Mouse (Mus musculus): ENCODE measurements around the gene Olfr292. TPM values are rescaled to one million over a fixed set of nuclear protein-coding genes. Genes with fewer than 3 reads are reported as not detected.

Gene Olfr292
- not detected in 2 replicates for polyA plus RNA-seq (2015; fragmentation: Nextera tagmentation; extraction: Ambion mirVana)

DNA sequence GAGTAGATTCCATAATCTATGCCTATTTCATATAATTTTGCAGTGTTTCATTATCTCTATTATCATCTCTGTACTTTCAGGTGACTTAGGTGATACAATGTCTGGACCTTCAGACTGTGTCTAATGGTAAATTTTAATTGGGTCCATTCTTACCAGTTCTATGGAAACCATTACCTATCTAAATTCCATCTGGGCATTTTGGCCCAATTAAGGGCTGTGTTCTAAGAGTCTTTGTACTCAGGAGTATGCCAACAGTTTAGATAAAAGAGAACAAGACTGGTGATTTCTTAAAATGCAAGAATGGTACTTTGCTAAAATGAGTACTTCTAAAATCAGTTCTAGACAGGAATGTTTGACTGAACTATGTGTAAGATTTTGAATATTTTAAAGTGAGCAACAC, at the start of gene Olfr292:
Olfr292 (plus strand) TSS at position 301 of the 400 bp plus-strand sequence.
- Histone ChIP-seq H3K4me2 (ENCODE audit: low read depth, low read length) (no peak within 1 kb of the TSS), H3K9ac (ENCODE audit: low read length) (no peak within 1 kb of the TSS), H3K27ac (ENCODE audit: low read length) (no peak within 1 kb of the TSS), H3K4me3 (replicated peaks; ENCODE audit: low read length) (no peak within 1 kb of the TSS), H3K27me3 (ENCODE audit: control insufficient read depth, insufficient read depth, low read length) (no peaks in the 10 kb centered on the region), H3K9me3 (replicated peaks; ENCODE audit: control insufficient read depth, low read length) (no peaks in the 10 kb centered on the region), H3K4me1 (ENCODE audit: control insufficient read depth, insufficient read depth, low read length) (no peaks in the 10 kb centered on the region), H3K36me3 (ENCODE audit: control insufficient read depth, insufficient read depth, low read length) (no peaks in the 10 kb centered on the region)
- no peak for ATAC-seq (ENCODE audit: insufficient read depth, low FRiP score)

- ATAC-seq (ENCODE audit: insufficient read depth, low FRiP score): no peak
- no peaks in the 10 kb centered on the region for H3K27me3 ChIP-seq (ENCODE audit: control insufficient read depth, insufficient read depth, low read length)
- H3K4me1 ChIP-seq (ENCODE audit: control insufficient read depth, insufficient read depth, low read length): no peaks in the 10 kb centered on the region
- no peak within 1 kb of the TSS for H3K4me2 ChIP-seq (ENCODE audit: low read depth, low read length)
- 89% methylated on average over 4 of the region's 4 CpGs for WGBS
- H3K36me3 ChIP-seq (ENCODE audit: control insufficient read depth, insufficient read depth, low read length): no peaks in the 10 kb centered on the region
- no peak within 1 kb of the TSS for H3K9ac ChIP-seq (ENCODE audit: low read length)
- no peaks in the 10 kb centered on the region for H3K9me3 ChIP-seq (replicated peaks; ENCODE audit: control insufficient read depth, low read length)
- no peak within 1 kb of the TSS for H3K4me3 ChIP-seq (replicated peaks; ENCODE audit: low read length)
- H3K27ac ChIP-seq (ENCODE audit: low read length): no peak within 1 kb of the TSS
Measured at GRCm38 (mm10) chr7:86648761-86649160, 39.4 kb upstream of the Olfr292 start, which contains the start of gene Olfr293. Gene Olfr293 (plus strand): TSS chr7:86649061.

GRCm38 (mm10) chr7:86725013-86725412, 36.9 kb downstream of the Olfr292 start:
- no peak overlapping the region for H3K27ac ChIP-seq (ENCODE audit: low read length)
- H3K27me3 ChIP-seq (ENCODE audit: control insufficient read depth, insufficient read depth, low read length): no peaks in the 10 kb centered on the region
- H3K4me3 ChIP-seq (replicated peaks; ENCODE audit: low read length): no peak overlapping the region
- no peaks in the 10 kb centered on the region for H3K4me1 ChIP-seq (ENCODE audit: control insufficient read depth, insufficient read depth, low read length)
- H3K36me3 ChIP-seq (ENCODE audit: control insufficient read depth, insufficient read depth, low read length): no peaks in the 10 kb centered on the region
- H3K4me2 ChIP-seq (ENCODE audit: low read depth, low read length): no peak overlapping the region
- H3K9ac ChIP-seq (ENCODE audit: low read length): no peak overlapping the region
- no peak for ATAC-seq (ENCODE audit: insufficient read depth, low FRiP score)
- H3K9me3 ChIP-seq (replicated peaks; ENCODE audit: control insufficient read depth, low read length): no peaks in the 10 kb centered on the region

Other genes starting within 250 kb of the Olfr292 start
- gene Olfr299, start 228.4 kb upstream of the Olfr292 start, polyA plus RNA-seq (2015; fragmentation: Nextera tagmentation; extraction: Ambion mirVana): not detected in 2 replicates
- not detected in 2 replicates for gene Olfr298, start 195.8 kb upstream of the Olfr292 start, polyA plus RNA-seq (2015; fragmentation: Nextera tagmentation; extraction: Ambion mirVana)
- not detected in 2 replicates for gene Olfr297, start 168.4 kb upstream of the Olfr292 start, polyA plus RNA-seq (2015; fragmentation: Nextera tagmentation; extraction: Ambion mirVana)
- gene Olfr295, start 104.5 kb upstream of the Olfr292 start, polyA plus RNA-seq (2015; fragmentation: Nextera tagmentation; extraction: Ambion mirVana): not detected in 2 replicates
- gene Olfr294, start 71.7 kb upstream of the Olfr292 start, polyA plus RNA-seq (2015; fragmentation: Nextera tagmentation; extraction: Ambion mirVana): not detected in 2 replicates
- not detected in 2 replicates for gene Olfr293, start 39.3 kb upstream of the Olfr292 start, polyA plus RNA-seq (2015; fragmentation: Nextera tagmentation; extraction: Ambion mirVana)
- gene Folh1, start 87.6 kb downstream of the Olfr292 start, polyA plus RNA-seq (2015; fragmentation: Nextera tagmentation; extraction: Ambion mirVana): 0.10 and 0.22 TPM in 2 replicates
- gene Vmn2r77, start 106.7 kb downstream of the Olfr292 start, polyA plus RNA-seq (2015; fragmentation: Nextera tagmentation; extraction: Ambion mirVana): not detected in 2 replicates
- not detected in 2 replicates for gene Vmn2r78, start 226.8 kb downstream of the Olfr292 start, polyA plus RNA-seq (2015; fragmentation: Nextera tagmentation; extraction: Ambion mirVana)